Mouse (Mus musculus) forebrain, embryonic 15.5 days (tissue): ENCODE results near the gene Ly6g6d. TPM values are rescaled to one million over a fixed set of nuclear protein-coding genes. Genes with fewer than 3 reads are reported as not detected.
A peak's percentile ranks its signal among the peaks of the same experiment; 100 is the strongest.

Source experiments
- ATAC-seq: fragments of 200-750 bp; cut with Nextera tagmentation; replicated peaks from 2 replicates; pipeline ENCODE4 v1.8.0; 2017; ENCODE audit warnings: mild to moderate bottlenecking, moderate TSS enrichment, moderate library complexity
- H3K27ac ChIP-seq: fragments of 300-500 bp; sonication (generic); replicated peaks from 2 replicates; pipeline ENCODE4 v1.5.1; 2015; ENCODE audit warnings: mild to moderate bottlenecking, inconsistent platforms
- H3K27me3 ChIP-seq: fragments of 300-500 bp; sonication (generic); 2 replicates; pipeline ENCODE4 v1.6.1; 2015; ENCODE audit warnings: inconsistent platforms
- H3K36me3 ChIP-seq: fragments of 300-500 bp; sonication (generic); 2 replicates; pipeline ENCODE4 v1.6.1; 2015; ENCODE audit warnings: mild to moderate bottlenecking, inconsistent platforms
- H3K4me1 ChIP-seq: fragments of 300-500 bp; sonication (generic); 2 replicates; pipeline ENCODE4 v1.6.1; 2015; ENCODE audit warnings: inconsistent platforms
- H3K4me2 ChIP-seq: fragments of 300-500 bp; sonication (generic); replicated peaks from 2 replicates; pipeline ENCODE4 v1.6.1; 2015; ENCODE audit warnings: mild to moderate bottlenecking, inconsistent platforms
- H3K4me3 ChIP-seq: fragments of 300-500 bp; sonication (generic); 2 replicates; pipeline ENCODE4 v1.5.1; 2015; ENCODE audit warnings: mild to moderate bottlenecking, inconsistent platforms
- H3K9ac ChIP-seq: fragments of 300-500 bp; sonication (generic); replicated peaks from 2 replicates; pipeline ENCODE4 v1.6.1; 2015; ENCODE audit warnings: mild to moderate bottlenecking, inconsistent platforms
- H3K9me3 ChIP-seq: fragments of 300-500 bp; sonication (generic); 2 replicates; pipeline ENCODE4 v1.6.1; 2016; ENCODE audit warnings: inconsistent platforms
- WGBS: fragments of 180-500 bp; shearing (Covaris S2); methylation state at CpG from one replicate; pipeline ENCODE4 v1.1.7; 2015; ENCODE audit warnings: mixed read lengths; 5-methylcytosine and 5-hydroxymethylcytosine counted together
- polyA plus RNA-seq: library from polyadenylated mRNA; unstranded; fragments of >200 nt; fragmentation: Nextera tagmentation; extraction: Ambion mirVana; gene quantifications from 2 replicates; pipeline ENCODE4 v1.2.1, GENCODE M21; 2015

Ly6g6d gene
- polyA plus RNA-seq, 1 experiment from 2014 or later: 0.46 TPM

GRCm38 (mm10) chr17:35111774-35112173 is 33.9 kb upstream of the Ly6g6d start:
- Histone ChIP-seq H3K4me3 (no peak overlapping the region), H3K27ac (no peak overlapping the region), H3K4me1 (no peaks in the 10 kb centered on the region), H3K9ac (no peak overlapping the region), H3K27me3 (no peaks in the 10 kb centered on the region), H3K36me3 (peaks cover 28% of the 10 kb centered on the region), H3K9me3 (no peaks in the 10 kb centered on the region), H3K4me2 (no peak overlapping the region)
- 74% methylated on average over 9 of the region's 9 CpGs for WGBS
- no peak for ATAC-seq

GRCm38 (mm10) chr17:35108097-35108496 is 30.2 kb upstream of the Ly6g6d start, which contains the start of gene Ly6g5c:
Gene Ly6g5c, plus strand, starts transcription at chr17:35108279.
- H3K4me2 ChIP-seq: no peak within 1 kb of the TSS
- peaks cover 5% of the 10 kb centered on the region for H3K36me3 ChIP-seq
- H3K4me3 ChIP-seq: no peak within 1 kb of the TSS
- H3K27ac ChIP-seq: no peak within 1 kb of the TSS
- H3K4me1 ChIP-seq: peaks cover 6% of the 10 kb centered on the region
- ATAC-seq: no peak
- no peaks in the 10 kb centered on the region for H3K9me3 ChIP-seq
- H3K27me3 ChIP-seq: no peaks in the 10 kb centered on the region
- WGBS: 87% methylated on average over 6 of the region's 6 CpGs
- H3K9ac ChIP-seq: no peak within 1 kb of the TSS

- H3K9ac ChIP-seq: no peak overlapping the region
- no peak overlapping the region for H3K4me3 ChIP-seq
- H3K27ac ChIP-seq: no peak overlapping the region; the same call in 1 of the 2 replicates
- H3K9me3 ChIP-seq: no peaks in the 10 kb centered on the region
- peaks cover 6% of the 10 kb centered on the region for H3K4me1 ChIP-seq
- peaks cover 20% of the 10 kb centered on the region for H3K36me3 ChIP-seq
- 59% methylated on average over 3 of the region's 3 CpGs for WGBS
- no peaks in the 10 kb centered on the region for H3K27me3 ChIP-seq
- H3K4me2 ChIP-seq: peak overlapping the region; percentile 31; the same call in 1 of the 2 replicates
- no peak for ATAC-seq
These were observed 28.7 kb upstream of the Ly6g6d start for GRCm38 (mm10) chr17:35106522-35106921.

- no peaks in the 10 kb centered on the region for H3K9me3 ChIP-seq
- no peaks in the 10 kb centered on the region for H3K27me3 ChIP-seq
- H3K4me3 ChIP-seq: no peak overlapping the region
- peaks cover 6% of the 10 kb centered on the region for H3K4me1 ChIP-seq
- H3K9ac ChIP-seq: no peak overlapping the region; the same call in 1 of the 2 replicates
- 21% methylated on average over 13 of the region's 13 CpGs for WGBS
- no peak overlapping the region; the same call in 1 of the 2 replicates for H3K27ac ChIP-seq
- peak overlapping the region; percentile 31 for H3K4me2 ChIP-seq
- H3K36me3 ChIP-seq: peaks cover 27% of the 10 kb centered on the region
- peak; percentile 51 for ATAC-seq
These were observed 28.0 kb upstream of the Ly6g6d start for GRCm38 (mm10) chr17:35105740-35106389.

- WGBS: 70% methylated on average over 6 of the region's 6 CpGs
- peaks cover 6% of the 10 kb centered on the region for H3K4me1 ChIP-seq
- H3K9ac ChIP-seq: no peak overlapping the region
- H3K9me3 ChIP-seq: no peaks in the 10 kb centered on the region
- H3K27me3 ChIP-seq: no peaks in the 10 kb centered on the region
- no peak for ATAC-seq
- peaks cover 38% of the 10 kb centered on the region for H3K36me3 ChIP-seq
- H3K4me3 ChIP-seq: no peak overlapping the region
- no peak overlapping the region for H3K27ac ChIP-seq
- no peak overlapping the region for H3K4me2 ChIP-seq
These were observed 26.9 kb upstream of the Ly6g6d start for GRCm38 (mm10) chr17:35104754-35105153.

- no peak overlapping the region for H3K4me2 ChIP-seq
- no peak overlapping the region for H3K9ac ChIP-seq
- peaks cover 6% of the 10 kb centered on the region for H3K4me1 ChIP-seq
- H3K4me3 ChIP-seq: no peak overlapping the region
- no peak for ATAC-seq
- H3K27me3 ChIP-seq: no peaks in the 10 kb centered on the region
- WGBS: 96% methylated on average over 7 of the region's 7 CpGs
- no peak overlapping the region for H3K27ac ChIP-seq
- peaks cover 45% of the 10 kb centered on the region for H3K36me3 ChIP-seq
- no peaks in the 10 kb centered on the region for H3K9me3 ChIP-seq
These were observed 26.2 kb upstream of the Ly6g6d start for GRCm38 (mm10) chr17:35104079-35104478.

- Histone ChIP-seq H3K27me3 (no peaks in the 10 kb centered on the region), H3K4me1 (peaks cover 6% of the 10 kb centered on the region), H3K4me2 (no peak overlapping the region), H3K4me3 (no peak overlapping the region), H3K9me3 (no peaks in the 10 kb centered on the region), H3K36me3 (peaks cover 51% of the 10 kb centered on the region), H3K9ac (no peak overlapping the region), H3K27ac (no peak overlapping the region)
- whole genome bisulfite sequencing: 75% methylated on average over 6 of the region's 6 CpGs
- no peak for ATAC-seq
These were observed 25.4 kb upstream of the Ly6g6d start for GRCm38 (mm10) chr17:35103221-35103690.

GRCm38 (mm10) chr17:35102299-35102698 is 24.4 kb upstream of the Ly6g6d start:
- peaks cover 6% of the 10 kb centered on the region for H3K4me1 ChIP-seq
- WGBS: 76% methylated on average over 7 of the region's 8 CpGs
- H3K27ac ChIP-seq: no peak overlapping the region
- H3K27me3 ChIP-seq: no peaks in the 10 kb centered on the region
- no peak overlapping the region for H3K9ac ChIP-seq
- H3K36me3 ChIP-seq: peaks cover 59% of the 10 kb centered on the region
- no peaks in the 10 kb centered on the region for H3K9me3 ChIP-seq
- no peak for ATAC-seq
- no peak overlapping the region for H3K4me2 ChIP-seq
- H3K4me3 ChIP-seq: no peak overlapping the region

GRCm38 (mm10) chr17:35101161-35101560 is 23.3 kb upstream of the Ly6g6d start:
- Histone ChIP-seq H3K36me3 (peaks cover 71% of the 10 kb centered on the region), H3K9me3 (no peaks in the 10 kb centered on the region), H3K27ac (no peak overlapping the region), H3K4me1 (peaks cover 4% of the 10 kb centered on the region), H3K9ac (no peak overlapping the region), H3K27me3 (no peaks in the 10 kb centered on the region), H3K4me3 (no peak overlapping the region), H3K4me2 (no peak overlapping the region)
- WGBS: 93% methylated on average over 11 of the region's 11 CpGs
- ATAC-seq: no peak

GRCm38 (mm10) chr17:35100196-35100765 is 22.4 kb upstream of the Ly6g6d start:
- no peak overlapping the region for H3K4me3 ChIP-seq
- ATAC-seq: no peak
- no peaks in the 10 kb centered on the region for H3K27me3 ChIP-seq
- no peak overlapping the region for H3K27ac ChIP-seq
- H3K4me1 ChIP-seq: no peaks in the 10 kb centered on the region
- no peak overlapping the region for H3K4me2 ChIP-seq
- H3K36me3 ChIP-seq: peaks cover 78% of the 10 kb centered on the region
- no peaks in the 10 kb centered on the region for H3K9me3 ChIP-seq
- 75% methylated on average over 10 of the region's 10 CpGs for WGBS
- H3K9ac ChIP-seq: no peak overlapping the region

- Histone ChIP-seq H3K4me1 (no peaks in the 10 kb centered on the region; the same call in 1 of the 2 replicates), H3K4me3 (no peak overlapping the region), H3K9ac (no peak overlapping the region), H3K9me3 (no peaks in the 10 kb centered on the region), H3K4me2 (no peak overlapping the region), H3K27ac (no peak overlapping the region), H3K27me3 (no peaks in the 10 kb centered on the region), H3K36me3 (peaks cover 91% of the 10 kb centered on the region)
- no peak for ATAC-seq
- 79% methylated on average over 12 of the region's 12 CpGs for WGBS
These were observed 19.3 kb upstream of the Ly6g6d start for GRCm38 (mm10) chr17:35097164-35097655.

- ATAC-seq: no peak
- Histone ChIP-seq H3K4me1 (no peaks in the 10 kb centered on the region; the same call in 1 of the 2 replicates), H3K4me3 (no peak overlapping the region), H3K4me2 (no peak overlapping the region), H3K27me3 (no peaks in the 10 kb centered on the region), H3K9ac (no peak overlapping the region), H3K36me3 (peaks cover 88% of the 10 kb centered on the region), H3K9me3 (no peaks in the 10 kb centered on the region), H3K27ac (no peak overlapping the region)
- WGBS: 83% methylated on average over 12 of the region's 12 CpGs
These were observed 18.7 kb upstream of the Ly6g6d start for GRCm38 (mm10) chr17:35096597-35096996.
